Mouse (Mus musculus) liver, embryonic 12.5 days (tissue): ENCODE results near the gene Cfap126. TPM values are rescaled to one million over a fixed set of nuclear protein-coding genes. Genes with fewer than 3 reads are reported as not detected.

Experiments
- ATAC-seq: fragments of 200-750 bp; cut with Nextera tagmentation; 2 replicates; pipeline ENCODE4 v1.8.0; 2017; ENCODE audit warnings: moderate number of reproducible peaks, mild to moderate bottlenecking, moderate library complexity
- H3K27ac ChIP-seq: fragments of 300-500 bp; sonication (generic); 2 replicates; pipeline ENCODE4 v1.5.1; 2016; ENCODE audit warnings: mild to moderate bottlenecking
- H3K27me3 ChIP-seq: fragments of 300-500 bp; sonication (generic); replicated peaks from 2 replicates; pipeline ENCODE4 v1.6.1; 2016; ENCODE audit warnings: mild to moderate bottlenecking, moderate library complexity
- H3K36me3 ChIP-seq: fragments of 300-500 bp; sonication (generic); 2 replicates; pipeline ENCODE4 v1.6.1; 2016; ENCODE audit warnings: mild to moderate bottlenecking, moderate library complexity
- H3K4me1 ChIP-seq: fragments of 300-500 bp; sonication (generic); 2 replicates; pipeline ENCODE4 v1.6.1; 2016
- H3K4me2 ChIP-seq: fragments of 300-500 bp; sonication (generic); 2 replicates; pipeline ENCODE4 v1.6.1; 2016; ENCODE audit warnings: mild to moderate bottlenecking, moderate library complexity
- H3K4me3 ChIP-seq: fragments of 300-500 bp; sonication (generic); 2 replicates; pipeline ENCODE4 v1.5.1; 2016; ENCODE audit warnings: mild to moderate bottlenecking, moderate library complexity
- H3K9ac ChIP-seq: fragments of 300-500 bp; sonication (generic); 2 replicates; pipeline ENCODE4 v1.6.1; 2016; ENCODE audit warnings: mild to moderate bottlenecking, moderate library complexity
- H3K9me3 ChIP-seq: fragments of 300-500 bp; sonication (generic); replicated peaks from 2 replicates; pipeline ENCODE4 v1.6.1; 2016; ENCODE audit warnings: mild to moderate bottlenecking, moderate library complexity
- WGBS: fragments of 180-500 bp; shearing (Covaris S2); methylation state at CpG from one replicate; pipeline ENCODE4 v1.1.7; 2016; ENCODE audit not compliant: insufficient replicate concordance; 5-methylcytosine and 5-hydroxymethylcytosine counted together
- polyA plus RNA-seq: library from polyadenylated mRNA; unstranded; fragments of >200 nt; fragmentation: Nextera tagmentation; extraction: Ambion mirVana; gene quantifications from 2 replicates; pipeline ENCODE4 v1.2.1, GENCODE M21; 2016

Cfap126 gene
- polyA plus RNA-seq, 1 experiment from 2014 or later, result 2.1 TPM

DNA sequence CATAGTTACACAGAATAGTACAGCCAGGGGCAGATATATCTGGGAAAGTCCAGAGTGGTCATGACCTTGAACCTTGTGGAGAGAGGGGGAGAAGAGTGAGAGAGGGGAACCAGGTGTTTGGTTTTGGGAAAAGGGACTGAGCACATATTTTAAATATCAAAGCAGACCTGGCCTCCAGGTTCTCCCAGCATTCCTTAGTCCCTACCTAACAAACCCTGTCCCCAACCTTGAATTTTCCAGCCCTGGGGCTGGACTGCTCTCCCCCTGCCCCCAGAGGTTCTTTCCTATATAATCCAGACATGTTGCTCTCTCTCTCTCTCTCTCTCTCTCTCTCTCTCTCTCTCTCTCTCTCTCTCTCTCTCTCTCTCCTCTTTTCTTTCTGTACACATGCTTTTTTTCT lies 16.6 kb upstream of the Cfap126 start:
- Histone ChIP-seq H3K4me3 (no peak overlapping the region), H3K4me1 (peaks cover 58% of the 10 kb centered on the region), H3K9ac (peak overlapping the region; percentile 31; the same call in 1 of the 2 replicates), H3K27ac (0 out of 2 replicates have a peak overlapping the region, but pooled peaks have one; percentile 51), H3K4me2 (peak overlapping the region; percentile 36), H3K9me3 (no peaks in the 10 kb centered on the region), H3K36me3 (no peaks in the 10 kb centered on the region), H3K27me3 (0 out of 2 replicates have a peak, but pooled peaks cover 7% of the 10 kb centered on the region)
- no peak for ATAC-seq

DNA sequence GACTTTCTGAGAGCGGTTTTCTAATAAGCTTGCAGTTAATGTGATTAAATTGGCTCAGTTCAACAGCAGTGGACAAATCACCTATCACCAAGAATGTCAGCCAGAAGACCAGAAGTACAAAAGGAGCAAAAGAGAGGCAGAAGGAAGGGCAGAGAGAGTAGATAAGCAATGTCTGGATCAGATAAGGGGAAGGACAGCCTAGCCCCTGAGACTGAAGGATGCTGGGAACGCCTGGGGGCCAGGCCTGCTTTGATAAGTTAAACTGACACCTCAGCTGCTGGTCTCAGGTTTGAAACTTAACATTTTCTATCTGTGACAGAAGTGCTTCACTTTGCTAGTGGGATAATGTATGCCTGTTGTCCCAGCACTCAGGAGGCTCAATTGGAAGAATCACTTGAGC lies 16.1 kb upstream of the Cfap126 start:
- H3K9me3 ChIP-seq, result no peaks in the 10 kb centered on the region
- H3K36me3 ChIP-seq, result no peaks in the 10 kb centered on the region
- H3K4me1 ChIP-seq, result peaks cover 58% of the 10 kb centered on the region
- H3K27me3 ChIP-seq, result 0 out of 2 replicates have a peak, but pooled peaks cover 2% of the 10 kb centered on the region
- H3K4me3 ChIP-seq, result no peak overlapping the region
- H3K27ac ChIP-seq, result peak overlapping the region; percentile 51; the same call in 1 of the 2 replicates
- WGBS, result 16% methylated on average over 2 of the region's 2 CpGs
- peak; percentile 42 for ATAC-seq
- peak overlapping the region; percentile 36 for H3K4me2 ChIP-seq
- peak overlapping the region; percentile 31; the same call in 1 of the 2 replicates for H3K9ac ChIP-seq

DNA sequence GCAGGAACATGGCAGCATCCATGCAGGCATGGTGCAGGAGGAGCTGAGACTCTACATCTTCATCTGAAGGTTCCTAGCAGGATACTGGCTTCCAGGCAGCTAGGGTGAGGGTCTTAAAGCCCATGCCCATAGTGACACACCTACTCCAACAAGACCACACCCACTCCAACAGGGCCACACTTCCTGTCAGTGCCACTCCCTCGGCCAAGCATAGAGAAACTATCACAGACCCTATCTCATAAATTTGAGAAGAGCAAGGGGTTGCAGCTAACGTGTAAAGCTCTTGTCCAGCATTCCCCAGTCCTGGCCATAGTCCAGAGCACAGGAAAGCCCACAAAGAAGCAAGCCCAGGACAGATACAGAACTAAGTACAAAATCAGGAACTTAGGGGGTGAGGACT lies 12.7 kb upstream of the Cfap126 start:
- no peak overlapping the region for H3K27ac ChIP-seq
- ATAC-seq, result no peak
- peak overlapping the region; percentile 91 for H3K4me2 ChIP-seq
- no peaks in the 10 kb centered on the region for H3K9me3 ChIP-seq
- no peaks in the 10 kb centered on the region for H3K27me3 ChIP-seq
- no peak overlapping the region; the same call in 1 of the 2 replicates for H3K9ac ChIP-seq
- H3K4me1 ChIP-seq, result peaks cover 54% of the 10 kb centered on the region
- H3K36me3 ChIP-seq, result no peaks in the 10 kb centered on the region
- 21% methylated on average over 2 of the region's 2 CpGs for WGBS
- 0 out of 2 replicates have a peak overlapping the region, but pooled peaks have one; percentile 75 for H3K4me3 ChIP-seq

DNA sequence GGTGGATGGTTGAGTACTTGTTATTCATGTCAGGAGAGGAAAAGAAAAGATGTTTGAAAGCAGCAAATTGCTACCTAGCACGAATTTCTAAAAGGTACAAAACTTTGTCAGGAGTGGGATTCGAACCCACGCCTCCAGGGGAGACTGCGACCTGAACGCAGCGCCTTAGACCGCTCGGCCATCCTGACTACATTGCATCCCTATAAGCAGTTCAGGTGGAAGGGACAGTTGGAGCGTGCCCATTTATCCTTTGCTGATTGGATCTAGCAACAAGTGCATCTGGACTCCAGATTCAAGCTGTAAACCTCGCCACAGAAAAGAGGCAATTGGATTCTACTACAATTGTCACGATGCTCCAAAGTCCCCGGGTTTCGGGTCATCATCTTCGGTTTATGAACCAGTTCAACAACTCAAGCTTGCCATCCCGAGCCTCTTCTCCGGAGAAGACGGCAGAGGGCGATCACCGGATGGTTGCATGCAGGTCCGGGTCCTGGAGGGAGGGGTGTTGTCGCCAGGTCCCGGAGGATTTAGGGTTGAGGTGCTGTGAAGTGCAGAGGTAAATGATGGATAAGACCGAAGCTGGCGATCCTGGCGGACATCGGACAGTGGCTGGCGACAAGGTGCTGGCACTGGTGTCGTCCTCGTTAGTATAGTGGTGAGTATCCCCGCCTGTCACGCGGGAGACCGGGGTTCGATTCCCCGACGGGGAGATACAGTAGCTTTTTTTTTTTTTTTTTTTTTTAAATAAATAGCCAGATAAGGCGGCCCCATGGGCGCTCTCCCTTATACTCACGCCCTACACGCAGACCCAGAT lies 11.8 kb upstream of the Cfap126 start:
- peak; percentile 79 for ATAC-seq
- peak overlapping the region; percentile 79 for H3K9ac ChIP-seq

DNA sequence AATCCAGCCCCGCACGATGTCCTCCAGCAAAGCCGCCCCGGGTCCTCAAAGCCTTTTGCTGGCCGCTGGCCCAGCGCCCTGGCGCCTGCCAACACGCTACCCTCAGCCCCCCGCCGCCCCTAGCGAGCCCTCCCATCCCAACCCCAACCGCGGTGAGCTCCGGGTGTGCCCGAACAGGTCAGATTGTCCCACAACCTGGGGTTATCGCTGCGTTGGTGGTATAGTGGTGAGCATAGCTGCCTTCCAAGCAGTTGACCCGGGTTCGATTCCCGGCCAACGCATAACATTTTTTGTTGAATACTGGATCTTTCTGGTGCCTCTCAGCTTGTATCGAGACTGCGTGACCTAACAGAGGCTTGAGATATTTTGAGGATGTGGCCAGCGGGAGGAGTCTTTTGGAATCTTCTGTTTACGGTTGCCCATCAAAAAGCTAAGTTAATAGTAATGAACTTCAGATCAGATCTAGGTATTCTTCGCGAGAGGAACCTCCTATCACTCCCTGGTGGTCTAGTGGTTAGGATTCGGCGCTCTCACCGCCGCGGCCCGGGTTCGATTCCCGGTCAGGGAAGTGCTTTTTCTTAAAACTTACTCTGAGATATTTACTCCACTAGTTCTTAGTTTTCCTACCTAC lies 11.1 kb upstream of the Cfap126 start:
- 0% methylated on average over 35 of the region's 35 CpGs for WGBS
- peak; percentile 85 for ATAC-seq
- Histone ChIP-seq H3K4me1 (peaks cover 38% of the 10 kb centered on the region), H3K4me3 (peak overlapping the region; percentile 75), H3K36me3 (no peaks in the 10 kb centered on the region), H3K27me3 (no peaks in the 10 kb centered on the region), H3K4me2 (peak overlapping the region; percentile 91), H3K9me3 (no peaks in the 10 kb centered on the region), H3K27ac (peak overlapping the region; percentile 85), H3K9ac (peak overlapping the region; percentile 79)

More for the DNA sequence above, 11.8 kb upstream of the Cfap126 start:
- Histone ChIP-seq H3K36me3 (no peaks in the 10 kb centered on the region), H3K27ac (peak overlapping the region; percentile 85), H3K4me3 (peak overlapping the region; percentile 75), H3K9me3 (no peaks in the 10 kb centered on the region), H3K27me3 (no peaks in the 10 kb centered on the region), H3K4me2 (peak overlapping the region; percentile 91), H3K4me1 (peaks cover 45% of the 10 kb centered on the region)
- WGBS, result under 1% methylated on average over 40 of the region's 40 CpGs

DNA sequence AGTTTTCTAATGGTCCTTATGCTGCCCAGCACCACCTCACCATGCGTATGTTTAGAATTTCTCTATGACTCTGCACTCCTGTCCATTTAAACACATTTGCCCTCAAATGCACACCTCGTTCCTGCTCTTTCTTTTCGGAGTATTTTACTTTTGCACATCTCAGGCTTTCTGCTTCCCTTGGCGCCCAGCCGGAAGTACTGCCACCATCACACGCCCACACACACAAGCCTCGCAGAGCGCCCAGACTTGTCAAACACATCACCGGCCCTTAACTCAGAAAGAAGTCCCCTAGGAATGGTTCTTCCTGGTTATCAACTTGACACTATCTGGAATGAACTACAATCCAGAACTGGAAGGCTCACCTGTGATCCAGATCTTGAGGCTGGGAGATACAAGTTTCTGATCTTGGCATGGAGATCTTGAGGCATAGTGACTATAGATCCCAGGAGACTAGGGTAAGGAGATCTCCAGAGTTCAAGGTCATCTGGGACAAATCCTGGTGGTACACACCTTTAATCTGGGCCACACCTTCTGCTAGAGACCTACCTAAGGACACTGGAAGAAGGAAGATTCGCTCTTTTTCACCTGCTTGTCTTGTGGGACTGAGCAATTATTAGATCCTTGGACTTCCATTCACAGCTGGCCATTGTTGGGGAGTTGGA lies 10.4 kb upstream of the Cfap126 start:
- ATAC-seq, result peak; percentile 19; the same call in 1 of the 2 replicates
- Histone ChIP-seq H3K27me3 (no peaks in the 10 kb centered on the region), H3K36me3 (no peaks in the 10 kb centered on the region), H3K27ac (peak overlapping the region; percentile 58), H3K9me3 (no peaks in the 10 kb centered on the region), H3K9ac (peak overlapping the region; percentile 60; the same call in 1 of the 2 replicates), H3K4me2 (peak overlapping the region; percentile 91), H3K4me3 (peak overlapping the region; percentile 75), H3K4me1 (peaks cover 32% of the 10 kb centered on the region)
- WGBS, result 7% methylated on average over 10 of the region's 10 CpGs

DNA sequence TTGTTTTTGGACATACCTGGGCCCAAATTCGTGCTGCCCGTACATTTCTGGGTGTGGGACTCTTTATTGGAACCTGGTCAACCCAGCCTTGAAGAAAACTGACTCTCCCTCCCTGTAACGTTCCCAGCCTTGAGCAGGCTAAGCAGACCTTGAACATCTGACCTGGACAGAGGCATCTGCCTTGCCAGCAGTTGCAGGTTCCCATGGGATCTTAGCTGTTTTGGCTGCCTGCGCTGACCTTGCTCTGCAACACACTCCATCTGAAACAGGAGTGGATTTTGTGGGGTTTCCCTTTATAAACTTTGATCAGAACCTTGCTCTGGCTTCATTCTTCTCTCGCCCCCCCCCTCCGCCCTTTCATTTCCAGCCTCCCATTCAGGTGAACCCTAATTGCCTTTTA lies 8.5 kb upstream of the Cfap126 start:
- Histone ChIP-seq H3K4me3 (no peak overlapping the region), H3K4me2 (no peak overlapping the region), H3K4me1 (peaks cover 36% of the 10 kb centered on the region), H3K9me3 (no peaks in the 10 kb centered on the region), H3K9ac (no peak overlapping the region), H3K36me3 (no peaks in the 10 kb centered on the region), H3K27me3 (no peaks in the 10 kb centered on the region), H3K27ac (no peak overlapping the region)
- no peak for ATAC-seq
- 73% methylated on average over 6 of the region's 6 CpGs for WGBS

DNA sequence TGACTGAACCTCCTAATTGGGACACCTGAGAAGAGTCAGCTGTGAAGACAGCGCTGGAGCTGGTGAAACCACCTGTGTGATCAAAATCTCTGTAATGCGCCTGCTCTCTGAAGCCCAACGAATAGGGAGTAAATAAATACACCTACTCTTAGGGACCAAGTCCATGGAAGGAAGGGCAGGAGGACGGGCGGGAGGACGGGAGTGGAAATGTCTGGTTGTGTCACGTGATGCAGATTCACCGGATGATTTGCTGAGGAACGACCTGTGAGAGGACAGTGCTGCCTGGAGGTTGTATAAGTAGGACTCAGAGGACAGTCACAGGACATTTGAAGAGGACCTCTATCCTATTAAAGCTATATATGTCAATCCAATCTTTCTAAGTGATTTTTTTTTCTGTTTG lies 4.1 kb upstream of the Cfap126 start:
- ATAC-seq, result no peak
- Histone ChIP-seq H3K9me3 (no peaks in the 10 kb centered on the region), H3K4me2 (peak overlapping the region; percentile 27; the same call in 1 of the 2 replicates), H3K4me1 (peaks cover 44% of the 10 kb centered on the region), H3K36me3 (no peaks in the 10 kb centered on the region), H3K27ac (no peak overlapping the region), H3K9ac (no peak overlapping the region), H3K4me3 (no peak overlapping the region), H3K27me3 (no peaks in the 10 kb centered on the region)
- WGBS, result 39% methylated on average over 9 of the region's 9 CpGs

DNA sequence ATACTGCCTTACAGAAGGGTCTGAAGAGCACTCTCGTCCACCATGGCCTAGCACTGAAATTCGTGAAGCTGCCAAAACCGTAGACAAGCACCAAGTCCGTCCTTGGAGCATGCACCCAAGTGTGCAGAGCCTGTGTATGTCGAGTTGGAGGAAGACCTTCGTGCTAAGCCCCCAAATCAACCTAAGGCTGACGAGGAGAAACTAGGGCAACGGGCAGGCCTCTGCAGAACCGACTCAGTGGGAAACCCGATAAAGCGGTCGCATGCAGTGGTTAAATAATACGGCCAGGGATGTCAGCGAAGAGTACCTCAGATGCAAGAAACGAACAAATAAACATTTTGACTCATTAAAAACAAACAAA lies 3.1 kb upstream of the Cfap126 start:
- H3K9me3 ChIP-seq, result no peaks in the 10 kb centered on the region
- 23% methylated on average over 15 of the region's 15 CpGs for WGBS
- H3K4me2 ChIP-seq, result peak overlapping the region; percentile 82
- no peaks in the 10 kb centered on the region for H3K27me3 ChIP-seq
- no peaks in the 10 kb centered on the region for H3K36me3 ChIP-seq
- ATAC-seq, result peak; percentile 25; the same call in 1 of the 2 replicates
- H3K27ac ChIP-seq, result peak overlapping the region; percentile 84; the same call in 1 of the 2 replicates
- peak overlapping the region; percentile 68 for H3K4me3 ChIP-seq
- H3K4me1 ChIP-seq, result peaks cover 52% of the 10 kb centered on the region
- peak overlapping the region; percentile 68 for H3K9ac ChIP-seq

DNA sequence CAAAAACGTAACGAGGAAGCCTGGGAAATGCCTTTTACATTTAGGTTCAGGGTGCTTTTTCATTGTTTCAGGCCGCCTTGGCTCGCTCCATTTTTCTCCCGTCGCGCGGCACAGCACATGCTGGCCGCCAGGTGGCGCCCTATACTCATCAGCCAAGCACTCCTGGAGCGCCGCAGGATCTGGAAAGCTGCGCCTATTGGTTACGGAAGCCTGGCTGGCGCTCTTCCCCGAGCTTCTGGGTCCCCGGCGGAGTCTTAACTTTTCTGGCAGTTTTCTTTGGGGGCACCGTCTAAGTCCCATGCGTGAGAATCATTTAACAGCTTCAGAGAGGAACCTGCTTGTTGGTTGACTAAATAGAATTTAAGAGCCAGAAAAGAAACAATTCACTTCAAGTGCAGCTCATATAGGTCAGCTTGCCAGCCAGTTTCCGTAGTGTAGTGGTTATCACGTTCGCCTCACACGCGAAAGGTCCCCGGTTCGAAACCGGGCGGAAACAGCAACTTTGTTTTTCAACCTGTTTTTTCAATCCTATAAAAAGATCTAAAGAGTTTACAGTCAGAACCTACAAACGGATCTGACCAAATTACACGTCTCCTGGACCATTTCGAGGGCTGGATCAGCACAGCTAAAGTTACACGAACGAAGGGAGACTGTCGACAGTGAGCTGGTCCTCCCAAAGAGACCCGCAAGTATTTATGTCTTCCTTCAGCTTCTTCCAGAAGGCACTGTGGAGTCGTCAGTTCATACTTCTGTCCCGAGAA lies 2.5 kb upstream of the Cfap126 start:
- H3K4me2 ChIP-seq, result peak overlapping the region; percentile 82
- H3K9ac ChIP-seq, result peak overlapping the region; percentile 74
- peaks cover 58% of the 10 kb centered on the region for H3K4me1 ChIP-seq
- ATAC-seq, result peak; percentile 85
- no peaks in the 10 kb centered on the region for H3K9me3 ChIP-seq
- under 1% methylated on average over 38 of the region's 38 CpGs for WGBS
- peak overlapping the region; percentile 68 for H3K4me3 ChIP-seq
- no peaks in the 10 kb centered on the region for H3K36me3 ChIP-seq
- H3K27ac ChIP-seq, result peak overlapping the region; percentile 84
- H3K27me3 ChIP-seq, result no peaks in the 10 kb centered on the region
